Mouse (Mus musculus): Measurements from ENCODE around the gene Scgb2b26. TPM values are rescaled to one million over a fixed set of nuclear protein-coding genes. Genes with fewer than 3 reads are reported as not detected.
"Not testable (repeated sequence)": the region's sequence is repeated elsewhere in the genome, so short reads cannot be mapped to it uniquely, and the experiment has no call there.

Gene Scgb2b26
- polyA plus RNA-seq (2014; fragmentation: Nextera tagmentation; extraction: Ambion mirVana) = not detected in 2 replicates

DNA sequence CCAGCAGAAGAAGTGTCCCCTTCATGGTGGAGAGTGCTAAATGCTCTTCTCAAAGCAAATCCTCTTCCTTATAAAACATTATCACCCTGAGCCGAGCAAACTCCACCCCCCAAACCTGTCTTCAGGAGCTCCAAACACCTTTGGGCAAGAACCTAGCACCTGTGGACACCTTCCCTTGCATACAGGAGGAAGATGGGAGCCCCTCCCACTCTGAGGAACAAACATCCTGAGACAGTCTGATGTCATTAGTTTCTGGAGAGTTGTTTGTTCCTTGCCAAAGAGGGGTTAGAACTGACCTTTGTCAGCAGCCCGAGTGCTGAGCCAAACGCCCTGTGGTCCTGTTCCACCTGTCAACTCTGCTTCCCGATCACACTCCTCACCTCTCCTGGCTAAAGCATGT, at the start of gene Scgb2b26:
TSS of gene Scgb2b26 (minus strand) at position 101 of the 400 bp plus-strand sequence.
- Histone ChIP-seq H3K9ac (replicated peaks; ENCODE audit: low read length) (no peak within 1 kb of the TSS), H3K27ac (replicated peaks; ENCODE audit: low read depth, low read length) (no peak within 1 kb of the TSS), H3K4me2 (ENCODE audit: low read length) (no peak within 1 kb of the TSS), H3K4me3 (replicated peaks; ENCODE audit: low read depth, low read length) (no peak within 1 kb of the TSS), H3K9me3 (ENCODE audit: control insufficient read depth, low read length) (peaks cover 52% of the 10 kb centered on the region), H3K36me3 (ENCODE audit: control insufficient read depth, insufficient read depth, low read length) (no peaks in the 10 kb centered on the region), H3K27me3 (ENCODE audit: control insufficient read depth, insufficient read depth, low read length) (no peaks in the 10 kb centered on the region), H3K4me1 (ENCODE audit: control insufficient read depth, insufficient read depth, low read length) (no peaks in the 10 kb centered on the region)
- ATAC-seq (ENCODE audit: low FRiP score, low TSS enrichment) = no peak
- WGBS = 88% methylated on average over 4 of the region's 4 CpGs
- DNase-seq = no peak

DNA sequence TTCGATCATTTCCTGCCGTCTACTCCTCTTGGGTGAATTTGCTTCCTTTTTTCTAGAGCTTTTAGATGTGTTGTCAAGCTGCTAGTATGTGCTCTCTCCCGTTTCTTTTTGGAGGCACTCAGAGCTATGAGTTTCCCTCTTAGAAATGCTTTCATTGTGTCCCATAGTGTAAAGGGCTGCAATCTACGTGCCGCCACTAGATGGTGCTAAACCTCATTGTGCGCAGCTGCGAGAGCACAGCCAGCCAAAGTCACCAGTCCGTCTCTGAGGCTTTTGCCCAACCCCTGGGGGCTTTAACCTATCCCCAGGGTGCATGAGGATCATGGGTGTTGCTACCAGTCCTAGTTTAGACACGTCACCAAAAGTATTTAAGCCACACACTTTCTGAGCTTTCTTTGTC, 37.4 kb upstream of the Scgb2b26 start:
- peaks cover 11% of the 10 kb centered on the region for H3K9me3 ChIP-seq (ENCODE audit: control insufficient read depth, low read length)
- H3K27ac ChIP-seq (replicated peaks; ENCODE audit: low read depth, low read length); ATAC-seq (ENCODE audit: low FRiP score, low TSS enrichment); H3K9ac ChIP-seq (replicated peaks; ENCODE audit: low read length); H3K4me2 ChIP-seq (ENCODE audit: low read length); H3K36me3 ChIP-seq (ENCODE audit: control insufficient read depth, insufficient read depth, low read length); H3K27me3 ChIP-seq (ENCODE audit: control insufficient read depth, insufficient read depth, low read length); DNase-seq; H3K4me3 ChIP-seq (replicated peaks; ENCODE audit: low read depth, low read length); H3K4me1 ChIP-seq (ENCODE audit: control insufficient read depth, insufficient read depth, low read length): not testable (repeated sequence)
- 33% methylated on average over 8 of the region's 9 CpGs for WGBS

GRCm38 (mm10) chr7:33902982-33903381, 41.9 kb downstream of the Scgb2b26 start:
- Histone ChIP-seq H3K27ac (replicated peaks; ENCODE audit: low read depth, low read length) (no peak overlapping the region), H3K9ac (replicated peaks; ENCODE audit: low read length) (no peak overlapping the region), H3K4me3 (replicated peaks; ENCODE audit: low read depth, low read length) (no peak overlapping the region), H3K36me3 (ENCODE audit: control insufficient read depth, insufficient read depth, low read length) (no peaks in the 10 kb centered on the region), H3K27me3 (ENCODE audit: control insufficient read depth, insufficient read depth, low read length) (no peaks in the 10 kb centered on the region), H3K4me2 (ENCODE audit: low read length) (no peak overlapping the region), H3K9me3 (ENCODE audit: control insufficient read depth, low read length) (peaks cover 44% of the 10 kb centered on the region), H3K4me1 (ENCODE audit: control insufficient read depth, insufficient read depth, low read length) (no peaks in the 10 kb centered on the region)
- ATAC-seq (ENCODE audit: low FRiP score, low TSS enrichment) (no peak), DNase-seq (no peak)

DNA sequence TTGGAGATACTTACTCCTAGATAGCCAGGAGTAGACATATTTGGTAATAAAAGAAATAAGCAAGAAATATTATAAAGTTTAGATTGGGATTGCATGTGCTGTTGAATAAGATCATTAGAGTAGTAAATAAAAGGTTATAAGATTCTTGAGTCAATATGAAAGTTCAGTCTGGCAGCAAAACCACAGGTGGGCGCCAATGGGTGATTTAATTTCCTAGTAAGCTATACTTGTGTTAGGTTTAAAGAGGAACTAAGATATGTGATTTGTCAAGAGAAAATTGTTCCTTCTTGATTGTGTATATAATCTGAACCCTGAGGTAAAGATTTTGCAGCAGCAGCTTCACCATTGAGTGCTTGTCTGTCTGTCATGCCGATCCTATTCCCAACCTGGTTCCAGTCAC, 44.0 kb downstream of the Scgb2b26 start:
- ATAC-seq (ENCODE audit: low FRiP score, low TSS enrichment) (no peak), DNase-seq (no peak)
- no peaks in the 10 kb centered on the region for H3K36me3 ChIP-seq (ENCODE audit: control insufficient read depth, insufficient read depth, low read length)
- H3K4me1 ChIP-seq (ENCODE audit: control insufficient read depth, insufficient read depth, low read length) = no peaks in the 10 kb centered on the region
- H3K4me2 ChIP-seq (ENCODE audit: low read length) = no peak overlapping the region
- no peaks in the 10 kb centered on the region for H3K27me3 ChIP-seq (ENCODE audit: control insufficient read depth, insufficient read depth, low read length)
- H3K9ac ChIP-seq (replicated peaks; ENCODE audit: low read length) = no peak overlapping the region
- H3K4me3 ChIP-seq (replicated peaks; ENCODE audit: low read depth, low read length) = no peak overlapping the region
- 80% methylated on average over 2 of the region's 2 CpGs for WGBS
- H3K27ac ChIP-seq (replicated peaks; ENCODE audit: low read depth, low read length) = no peak overlapping the region
- peaks cover 45% of the 10 kb centered on the region for H3K9me3 ChIP-seq (ENCODE audit: control insufficient read depth, low read length)

GRCm38 (mm10) chr7:33900007-33900406, 44.8 kb downstream of the Scgb2b26 start:
- no peak overlapping the region for H3K9ac ChIP-seq (replicated peaks; ENCODE audit: low read length)
- DNase-seq = no peak
- ATAC-seq (ENCODE audit: low FRiP score, low TSS enrichment) = no peak
- peaks cover 52% of the 10 kb centered on the region for H3K9me3 ChIP-seq (ENCODE audit: control insufficient read depth, low read length)
- H3K27me3 ChIP-seq (ENCODE audit: control insufficient read depth, insufficient read depth, low read length) = no peaks in the 10 kb centered on the region
- H3K36me3 ChIP-seq (ENCODE audit: control insufficient read depth, insufficient read depth, low read length) = no peaks in the 10 kb centered on the region
- H3K4me3 ChIP-seq (replicated peaks; ENCODE audit: low read depth, low read length) = no peak overlapping the region
- 55% methylated on average over 2 of the region's 2 CpGs for WGBS
- no peak overlapping the region for H3K27ac ChIP-seq (replicated peaks; ENCODE audit: low read depth, low read length)
- no peaks in the 10 kb centered on the region for H3K4me1 ChIP-seq (ENCODE audit: control insufficient read depth, insufficient read depth, low read length)
- H3K4me2 ChIP-seq (ENCODE audit: low read length) = no peak overlapping the region

Other genes starting within 250 kb of the Scgb2b26 start
- gene Scgb2b24, start 205.7 kb downstream of the Scgb2b26 start, polyA plus RNA-seq (2014; fragmentation: Nextera tagmentation; extraction: Ambion mirVana) = not detected in 2 replicates
- gene Scgb1b24, start 201.2 kb downstream of the Scgb2b26 start, polyA plus RNA-seq (2014; fragmentation: Nextera tagmentation; extraction: Ambion mirVana) = not detected in 2 replicates
- gene Scgb2b27, start 68.9 kb upstream of the Scgb2b26 start, polyA plus RNA-seq (2014; fragmentation: Nextera tagmentation; extraction: Ambion mirVana) = not detected in 2 replicates
- gene Scgb1b27, start 76.4 kb upstream of the Scgb2b26 start, polyA plus RNA-seq (2014; fragmentation: Nextera tagmentation; extraction: Ambion mirVana) = not detected in 2 replicates
- gene Scgb1b30, start 150.4 kb upstream of the Scgb2b26 start, polyA plus RNA-seq (2014; fragmentation: Nextera tagmentation; extraction: Ambion mirVana) = not detected in 2 replicates
- gene Wtip, start 188.2 kb upstream of the Scgb2b26 start, polyA plus RNA-seq (2014; fragmentation: Nextera tagmentation; extraction: Ambion mirVana) = 2.8 TPM in 2 replicates
- gene Uba2, start 224.6 kb upstream of the Scgb2b26 start, polyA plus RNA-seq (2014; fragmentation: Nextera tagmentation; extraction: Ambion mirVana) = 159 and 203 TPM in 2 replicates